Mouse (Mus musculus) intestine, postnatal 0 days (tissue): ENCODE data around the gene Tlx2. TPM values are rescaled to one million over a fixed set of nuclear protein-coding genes. Genes with fewer than 3 reads are reported as not detected.

ENCODE experiments used
- ATAC-seq: fragments of 200-750 bp; cut with Nextera tagmentation; 2 replicates; pipeline ENCODE4 v1.8.0; 2017; ENCODE audit warnings: mild to moderate bottlenecking, moderate TSS enrichment, moderate library complexity
- H3K27ac ChIP-seq: fragments of 300-500 bp; sonication (generic); 2 replicates; pipeline ENCODE4 v1.5.1; 2014; ENCODE audit warnings: mild to moderate bottlenecking, low read depth, low read length, moderate library complexity
- H3K27me3 ChIP-seq: fragments of 300-500 bp; sonication (generic); replicated peaks from 2 replicates; pipeline ENCODE4 v1.6.1; 2014; ENCODE audit warnings: low read length, mixed read lengths; ENCODE audit not compliant: control insufficient read depth, insufficient read depth
- H3K36me3 ChIP-seq: fragments of 300-500 bp; sonication (generic); 2 replicates; pipeline ENCODE4 v1.6.1; 2014; ENCODE audit warnings: mild to moderate bottlenecking, moderate library complexity; ENCODE audit not compliant: control insufficient read depth, insufficient read depth
- H3K4me1 ChIP-seq: fragments of 300-500 bp; sonication (generic); replicated peaks from 2 replicates; pipeline ENCODE4 v1.6.1; 2014; ENCODE audit warnings: antibody characterized with exemption, low read length, mixed read lengths; ENCODE audit not compliant: control insufficient read depth, insufficient read depth
- H3K4me2 ChIP-seq: fragments of 300-500 bp; sonication (generic); replicated peaks from 2 replicates; pipeline ENCODE4 v1.6.1; 2014; ENCODE audit warnings: low read depth, mild to moderate bottlenecking, moderate library complexity
- H3K4me3 ChIP-seq: fragments of 300-500 bp; sonication (generic); 2 replicates; pipeline ENCODE4 v1.5.1; 2014; ENCODE audit warnings: low read depth, low read length
- H3K9ac ChIP-seq: fragments of 300-500 bp; sonication (generic); 2 replicates; pipeline ENCODE4 v1.6.1; 2014; ENCODE audit warnings: mild to moderate bottlenecking, low read depth, low read length
- H3K9me3 ChIP-seq: fragments of 300-500 bp; sonication (generic); 2 replicates; pipeline ENCODE4 v1.6.1; 2016; ENCODE audit warnings: mixed run types; ENCODE audit not compliant: control insufficient read depth
- CTCF ChIP-seq: sonication (generic); IDR thresholded peaks from 2 replicates; pipeline ENCODE4 v1.5.1; 2016; ENCODE audit warnings: low read depth, mild to moderate bottlenecking, control low read depth, antibody characterized with exemption, moderate library complexity
- WGBS: fragments of 180-500 bp; shearing (Covaris S2); extraction: QIAGEN DNeasy Blood & Tissue Kit; methylation state at CpG from one replicate; pipeline ENCODE4 v1.1.7; 2014; 5-methylcytosine and 5-hydroxymethylcytosine counted together
- polyA plus RNA-seq: library from polyadenylated mRNA; unstranded; fragments of >200 nt; fragmentation: Nextera tagmentation; extraction: Ambion mirVana; gene quantifications from 2 replicates; pipeline ENCODE4 v1.2.1, GENCODE M21; 2015

The Tlx2 gene
- polyA plus RNA-seq, 1 experiment from 2014 or later, result 7.6 TPM

- Histone ChIP-seq H3K27me3 (no peaks in the 10 kb centered on the region), H3K9ac (no peak overlapping the region), H3K9me3 (no peaks in the 10 kb centered on the region), H3K4me1 (peaks cover 6% of the 10 kb centered on the region), H3K4me2 (no peak overlapping the region), H3K36me3 (no peaks in the 10 kb centered on the region), H3K27ac (no peak overlapping the region), H3K4me3 (no peak overlapping the region)
- no peak for ATAC-seq
- TF ChIP-seq CTCF, result no peak
- WGBS, result 51% methylated on average over 2 of the region's 2 CpGs
Observed at GRCm38 (mm10) chr6:83098411-83098810, 28.3 kb upstream of the Tlx2 start.

GRCm38 (mm10) chr6:83095968-83096367, 25.9 kb upstream of the Tlx2 start:
- Histone ChIP-seq H3K27ac (no peak overlapping the region), H3K4me2 (no peak overlapping the region), H3K36me3 (no peaks in the 10 kb centered on the region), H3K9ac (no peak overlapping the region), H3K4me3 (no peak overlapping the region), H3K27me3 (no peaks in the 10 kb centered on the region), H3K4me1 (no peaks in the 10 kb centered on the region), H3K9me3 (no peaks in the 10 kb centered on the region)
- WGBS, result 57% methylated on average over 6 of the region's 6 CpGs
- TF ChIP-seq CTCF, result no peak
- ATAC-seq, result no peak

- no peak overlapping the region for H3K4me2 ChIP-seq
- ATAC-seq, result no peak
- WGBS, result 25% methylated on average over 6 of the region's 6 CpGs
Observed at GRCm38 (mm10) chr6:83092416-83093127, 22.5 kb upstream of the Tlx2 start.

GRCm38 (mm10) chr6:83087926-83088260, 17.8 kb upstream of the Tlx2 start:
- ATAC-seq, result no peak
- no peaks in the 10 kb centered on the region for H3K4me1 ChIP-seq
- peaks cover 61% of the 10 kb centered on the region for H3K27me3 ChIP-seq

More at GRCm38 (mm10) chr6:83092416-83093127, 22.5 kb upstream of the Tlx2 start:
- TF ChIP-seq CTCF, result no peak
- Histone ChIP-seq H3K4me1 (no peaks in the 10 kb centered on the region), H3K9ac (no peak overlapping the region), H3K27me3 (peaks cover 21% of the 10 kb centered on the region), H3K9me3 (no peaks in the 10 kb centered on the region), H3K4me3 (no peak overlapping the region), H3K27ac (no peak overlapping the region), H3K36me3 (no peaks in the 10 kb centered on the region)

GRCm38 (mm10) chr6:83087205-83087925, 17.3 kb upstream of the Tlx2 start:
- Histone ChIP-seq H3K36me3 (0 out of 2 replicates have a peak, but pooled peaks cover 6% of the 10 kb centered on the region), H3K4me1 (no peaks in the 10 kb centered on the region), H3K27me3 (peaks cover 64% of the 10 kb centered on the region), H3K9me3 (no peaks in the 10 kb centered on the region), H3K9ac (no peak overlapping the region), H3K4me3 (peak overlapping the region; percentile 32), H3K27ac (no peak overlapping the region), H3K4me2 (peak overlapping the region; percentile 55)
- ATAC-seq, result no peak
- 3% methylated on average over 46 of the region's 47 CpGs for WGBS
- no peak for TF ChIP-seq CTCF

More at GRCm38 (mm10) chr6:83087926-83088260, 17.8 kb upstream of the Tlx2 start:
- Histone ChIP-seq H3K27ac (no peak overlapping the region), H3K9ac (no peak overlapping the region), H3K4me2 (peak overlapping the region; percentile 55), H3K36me3 (0 out of 2 replicates have a peak, but pooled peaks cover under 1% of the 10 kb centered on the region), H3K4me3 (peak overlapping the region; percentile 32), H3K9me3 (no peaks in the 10 kb centered on the region)
- no peak for TF ChIP-seq CTCF
- WGBS, result 16% methylated on average over 9 of the region's 9 CpGs
